Mouse (Mus musculus): ENCODE measurements at regions not wholly inside any gene's neighbourhood (a gene's known extent, or its start where the extent isn't known, plus 50 kb on each side); places are given as distances from the start of the nearest gene placed in this dataset.

GRCm38 (mm10) chr2:48373086-48373485 is 440.8 kb upstream of the Acvr2a start:
- TF ChIP-seq EP300 (optimal IDR thresholded peaks at IDR 0.05) (no peak), CTCF (IDR thresholded peaks at IDR 0.05; ENCODE audit: low read depth) (no peak)
